Mouse (Mus musculus): Measurements from ENCODE around the gene 1700011M02Rik. TPM values are rescaled to one million over a fixed set of nuclear protein-coding genes. Genes with fewer than 3 reads are reported as not detected.
A peak's percentile ranks its signal among the peaks of the same experiment; 100 is the strongest.
"Not testable (repeated sequence)": the region's sequence is repeated elsewhere in the genome, so short reads cannot be mapped to it uniquely, and the experiment has no call there.

1700011M02Rik gene
- total RNA-seq (2014; rRNA removed): not detected in 2 replicates
- polyA plus RNA-seq (2015; fragmentation: Nextera tagmentation; extraction: Ambion mirVana): not detected in 2 replicates

- H3K4me1 ChIP-seq (ENCODE audit: insufficient read depth); H3K36me3 ChIP-seq (ENCODE audit: insufficient read depth); H3K4me2 ChIP-seq (ENCODE audit: low read depth); H3K9ac ChIP-seq; DNase-seq; ATAC-seq; H3K4me3 ChIP-seq (ENCODE audit: low read depth, low read length); H3K27ac ChIP-seq (ENCODE audit: low read depth, low read length); H3K9me3 ChIP-seq (ENCODE audit: low read length); H3K27me3 ChIP-seq (ENCODE audit: insufficient read depth, low read length): not testable (repeated sequence)
- WGBS: 87% methylated on average over 6 of the region's 9 CpGs
Observed at GRCm38 (mm10) chrX:102908587-102908986, at the start of gene 1700011M02Rik, which contains the start of gene Dmrtc1a. Gene 1700011M02Rik, plus strand, starts transcription at chrX:102908905. Gene Dmrtc1a, minus strand, starts transcription at chrX:102908687.

GRCm38 (mm10) chrX:102867871-102868270 lies 40.8 kb upstream of the 1700011M02Rik start, which contains the start of gene 1700031F05Rik:
Gene 1700031F05Rik, minus strand, starts transcription at chrX:102867971.
- H3K9ac ChIP-seq: no peak within 1 kb of the TSS
- H3K27ac ChIP-seq (ENCODE audit: low read depth, low read length): no peak within 1 kb of the TSS
- no peaks in the 10 kb centered on the region for H3K4me1 ChIP-seq (ENCODE audit: insufficient read depth)
- H3K27me3 ChIP-seq (ENCODE audit: insufficient read depth, low read length): no peaks in the 10 kb centered on the region
- no peaks in the 10 kb centered on the region for H3K36me3 ChIP-seq (ENCODE audit: insufficient read depth)
- no peak for TF ChIP-seq CTCF (IDR thresholded peaks at IDR 0.05; ENCODE audit: low read depth)
- WGBS: 91% methylated on average over 6 of the region's 6 CpGs
- no peak within 1 kb of the TSS for H3K4me2 ChIP-seq (ENCODE audit: low read depth)
- ATAC-seq (no peak), DNase-seq (no peak)
- no peak within 1 kb of the TSS for H3K4me3 ChIP-seq (ENCODE audit: low read depth, low read length)
- no peaks in the 10 kb centered on the region for H3K9me3 ChIP-seq (ENCODE audit: low read length)

- not testable (repeated sequence) for H3K4me2 ChIP-seq (ENCODE audit: low read depth); ATAC-seq; H3K4me3 ChIP-seq (ENCODE audit: low read depth, low read length); H3K4me1 ChIP-seq (ENCODE audit: insufficient read depth); DNase-seq; H3K9ac ChIP-seq; H3K27me3 ChIP-seq (ENCODE audit: insufficient read depth, low read length); H3K9me3 ChIP-seq (ENCODE audit: low read length); H3K27ac ChIP-seq (ENCODE audit: low read depth, low read length); H3K36me3 ChIP-seq (ENCODE audit: insufficient read depth)
- 79% methylated on average over 1 of the region's 1 CpGs for WGBS
Observed at GRCm38 (mm10) chrX:102914823-102915222, 6.1 kb downstream of the 1700011M02Rik start.

GRCm38 (mm10) chrX:102926707-102927106 lies 18.0 kb downstream of the 1700011M02Rik start:
- not testable (repeated sequence) for H3K27me3 ChIP-seq (ENCODE audit: insufficient read depth, low read length); H3K4me2 ChIP-seq (ENCODE audit: low read depth); H3K27ac ChIP-seq (ENCODE audit: low read depth, low read length); H3K4me3 ChIP-seq (ENCODE audit: low read depth, low read length); H3K9ac ChIP-seq; H3K9me3 ChIP-seq (ENCODE audit: low read length); H3K4me1 ChIP-seq (ENCODE audit: insufficient read depth); H3K36me3 ChIP-seq (ENCODE audit: insufficient read depth)
- DNase-seq: peak; percentile 6
- peak; percentile 49 for TF ChIP-seq CTCF (IDR thresholded peaks at IDR 0.05; ENCODE audit: low read depth)
- 35% methylated on average over 4 of the region's 4 CpGs for WGBS
- ATAC-seq: peak; percentile 62

- H3K4me2 ChIP-seq (ENCODE audit: low read depth); H3K4me3 ChIP-seq (ENCODE audit: low read depth, low read length); H3K9ac ChIP-seq; H3K9me3 ChIP-seq (ENCODE audit: low read length); ATAC-seq; H3K4me1 ChIP-seq (ENCODE audit: insufficient read depth); H3K36me3 ChIP-seq (ENCODE audit: insufficient read depth); H3K27ac ChIP-seq (ENCODE audit: low read depth, low read length); DNase-seq; H3K27me3 ChIP-seq (ENCODE audit: insufficient read depth, low read length): not testable (repeated sequence)
- 94% methylated on average over 6 of the region's 6 CpGs for WGBS
Observed at GRCm38 (mm10) chrX:102928072-102928471, 19.4 kb downstream of the 1700011M02Rik start, which contains the start of gene 1700018G05Rik. Gene 1700018G05Rik, plus strand, starts transcription at chrX:102928372.

GRCm38 (mm10) chrX:102932992-102933570 lies 24.4 kb downstream of the 1700011M02Rik start:
- no peak for TF ChIP-seq CTCF (IDR thresholded peaks at IDR 0.05; ENCODE audit: low read depth)
- 57% methylated on average over 12 of the region's 12 CpGs for WGBS
- Histone ChIP-seq H3K27me3 (ENCODE audit: insufficient read depth, low read length) (no peaks in the 10 kb centered on the region), H3K27ac (ENCODE audit: low read depth, low read length) (no peak overlapping the region), H3K4me3 (ENCODE audit: low read depth, low read length) (peak overlapping the region; percentile 49), H3K4me1 (ENCODE audit: insufficient read depth) (no peaks in the 10 kb centered on the region), H3K9ac (peak overlapping the region; percentile 72), H3K4me2 (ENCODE audit: low read depth) (peak overlapping the region; percentile 54), H3K9me3 (ENCODE audit: low read length) (no peaks in the 10 kb centered on the region), H3K36me3 (ENCODE audit: insufficient read depth) (no peaks in the 10 kb centered on the region)
- ATAC-seq (no peak), DNase-seq (no peak)

GRCm38 (mm10) chrX:102933571-102934394 lies 25.1 kb downstream of the 1700011M02Rik start:
- Histone ChIP-seq H3K27me3 (ENCODE audit: insufficient read depth, low read length) (no peaks in the 10 kb centered on the region), H3K27ac (ENCODE audit: low read depth, low read length) (peak overlapping the region; percentile 50; the same call in 1 of the 2 replicates), H3K9ac (peak overlapping the region; percentile 72), H3K9me3 (ENCODE audit: low read length) (no peaks in the 10 kb centered on the region), H3K4me3 (ENCODE audit: low read depth, low read length) (peak overlapping the region; percentile 49), H3K4me2 (ENCODE audit: low read depth) (peak overlapping the region; percentile 54), H3K4me1 (ENCODE audit: insufficient read depth) (no peaks in the 10 kb centered on the region), H3K36me3 (ENCODE audit: insufficient read depth) (no peaks in the 10 kb centered on the region)
- WGBS: 24% methylated on average over 67 of the region's 68 CpGs
- DNase-seq (peak; percentile 75), ATAC-seq (peak; percentile 95)
- peak; percentile 65 for TF ChIP-seq CTCF (IDR thresholded peaks at IDR 0.05; ENCODE audit: low read depth)
